Mouse (Mus musculus) splenic B cell, adult 2 months (primary cell): Measurements from ENCODE around the gene Npas2.
A peak's percentile ranks its signal among the peaks of the same experiment; 100 is the strongest.

ENCODE experiments used
- DNase-seq: peaks from one replicate; pipeline ENCODE4 v3.0.0-alpha.2; 2011; ENCODE audit warnings: low read depth, low spot score
- H3K27me3 ChIP-seq: 2 replicates; pipeline ENCODE4 v1.6.1; 2012; ENCODE audit warnings: mild to moderate bottlenecking, low read length, moderate library complexity, mixed read lengths; ENCODE audit not compliant: control insufficient read depth, poor library complexity, insufficient read depth, severe bottlenecking
- H3K36me3 ChIP-seq: 2 replicates; pipeline ENCODE4 v1.6.1; 2012; ENCODE audit warnings: mild to moderate bottlenecking, low read length, moderate library complexity, mixed read lengths; ENCODE audit not compliant: control insufficient read depth, poor library complexity, insufficient read depth, severe bottlenecking

Gene Npas2

GRCm38 (mm10) chr1:39196126-39196525 lies 2.6 kb downstream of the Npas2 start:
- no peaks in the 10 kb centered on the region for H3K27me3 ChIP-seq
- H3K36me3 ChIP-seq: no peaks in the 10 kb centered on the region
- no peak for DNase-seq

- DNase-seq: no peak
- Histone ChIP-seq H3K36me3 (no peaks in the 10 kb centered on the region), H3K27me3 (no peaks in the 10 kb centered on the region)
These were observed 3.3 kb downstream of the Npas2 start for GRCm38 (mm10) chr1:39196676-39197375.

- no peak for DNase-seq
- H3K27me3 ChIP-seq: no peaks in the 10 kb centered on the region
These were observed 11.5 kb downstream of the Npas2 start for GRCm38 (mm10) chr1:39205021-39205420.

GRCm38 (mm10) chr1:39205697-39206096 lies 12.2 kb downstream of the Npas2 start:
- H3K36me3 ChIP-seq: no peaks in the 10 kb centered on the region
- H3K27me3 ChIP-seq: no peaks in the 10 kb centered on the region
- no peak for DNase-seq

More at GRCm38 (mm10) chr1:39205021-39205420, 11.5 kb downstream of the Npas2 start:
- H3K36me3 ChIP-seq: no peaks in the 10 kb centered on the region

- DNase-seq: no peak
These were observed 13.4 kb downstream of the Npas2 start for GRCm38 (mm10) chr1:39206942-39207341.

GRCm38 (mm10) chr1:39210928-39211327 lies 17.4 kb downstream of the Npas2 start:
- no peaks in the 10 kb centered on the region for H3K36me3 ChIP-seq
- no peaks in the 10 kb centered on the region for H3K27me3 ChIP-seq
- no peak for DNase-seq

More at GRCm38 (mm10) chr1:39206942-39207341, 13.4 kb downstream of the Npas2 start:
- no peaks in the 10 kb centered on the region for H3K36me3 ChIP-seq
- no peaks in the 10 kb centered on the region for H3K27me3 ChIP-seq

- DNase-seq: no peak
- H3K27me3 ChIP-seq: no peaks in the 10 kb centered on the region
- no peaks in the 10 kb centered on the region for H3K36me3 ChIP-seq
These were observed 19.5 kb downstream of the Npas2 start for GRCm38 (mm10) chr1:39212982-39213381.

- DNase-seq: peak; percentile 8
- no peaks in the 10 kb centered on the region for H3K36me3 ChIP-seq
- no peaks in the 10 kb centered on the region for H3K27me3 ChIP-seq
These were observed 24.1 kb downstream of the Npas2 start for GRCm38 (mm10) chr1:39217584-39217983.

- no peak for DNase-seq
- no peaks in the 10 kb centered on the region for H3K27me3 ChIP-seq
These were observed 34.9 kb downstream of the Npas2 start for GRCm38 (mm10) chr1:39228401-39228800.

GRCm38 (mm10) chr1:39230021-39230420 lies 36.5 kb downstream of the Npas2 start:
- H3K36me3 ChIP-seq: no peaks in the 10 kb centered on the region
- DNase-seq: no peak
- H3K27me3 ChIP-seq: no peaks in the 10 kb centered on the region

More at GRCm38 (mm10) chr1:39228401-39228800, 34.9 kb downstream of the Npas2 start:
- no peaks in the 10 kb centered on the region for H3K36me3 ChIP-seq

GRCm38 (mm10) chr1:39234815-39235449 lies 41.4 kb downstream of the Npas2 start:
- no peaks in the 10 kb centered on the region for H3K27me3 ChIP-seq
- H3K36me3 ChIP-seq: no peaks in the 10 kb centered on the region
- DNase-seq: no peak

GRCm38 (mm10) chr1:39237503-39238255 lies 44.1 kb downstream of the Npas2 start:
- no peak for DNase-seq
- no peaks in the 10 kb centered on the region for H3K27me3 ChIP-seq
- no peaks in the 10 kb centered on the region for H3K36me3 ChIP-seq

GRCm38 (mm10) chr1:39240860-39241584 lies 47.5 kb downstream of the Npas2 start:
- Histone ChIP-seq H3K36me3 (no peaks in the 10 kb centered on the region), H3K27me3 (no peaks in the 10 kb centered on the region)
- DNase-seq: no peak

- DNase-seq: no peak
These were observed 51.2 kb downstream of the Npas2 start for GRCm38 (mm10) chr1:39244726-39245125.

More at GRCm38 (mm10) chr1:39244726-39245125, 51.2 kb downstream of the Npas2 start:
- Histone ChIP-seq H3K27me3 (no peaks in the 10 kb centered on the region), H3K36me3 (no peaks in the 10 kb centered on the region)
